Mouse (Mus musculus) ES-E14 (cell line): Measurements from ENCODE around the gene Sqstm1.

Experiments
- MAFK ChIP-seq: IDR thresholded peaks from 2 replicates; pipeline ENCODE4 v1.6.1; 2014; ENCODE audit warnings: mild to moderate bottlenecking, low read depth, low read length, inconsistent platforms; ENCODE audit not compliant: insufficient read depth
- ZC3H11A ChIP-seq: IDR thresholded peaks from 2 replicates; pipeline ENCODE4 v1.6.1; 2012; ENCODE audit warnings: low read depth, mild to moderate bottlenecking, inconsistent platforms, low read length, borderline replicate concordance

GRCm38 (mm10) chr11:50156725-50157258 is 53.8 kb downstream of the Sqstm1 start:
- TF ChIP-seq MAFK (no peak), ZC3H11A (no peak)
